Mouse (Mus musculus) hindbrain, embryonic 13.5 days (tissue): ENCODE results near the gene Snx20. TPM values are rescaled to one million over a fixed set of nuclear protein-coding genes. Genes with fewer than 3 reads are reported as not detected.

Experiments used
- ATAC-seq: fragments of 200-750 bp; cut with Nextera tagmentation; 2 replicates; pipeline ENCODE4 v1.8.0; 2017; ENCODE audit warnings: moderate TSS enrichment; ENCODE audit not compliant: low FRiP score
- H3K27ac ChIP-seq: fragments of 300-500 bp; sonication (generic); 2 replicates; pipeline ENCODE4 v1.5.1; 2015; ENCODE audit warnings: inconsistent platforms, mild to moderate bottlenecking, moderate library complexity
- H3K27me3 ChIP-seq: fragments of 300-500 bp; sonication (generic); 2 replicates; pipeline ENCODE4 v1.6.1; 2015; ENCODE audit warnings: mild to moderate bottlenecking, inconsistent platforms
- H3K36me3 ChIP-seq: fragments of 300-500 bp; sonication (generic); 2 replicates; pipeline ENCODE4 v1.6.1; 2015; ENCODE audit warnings: mild to moderate bottlenecking, inconsistent platforms
- H3K4me1 ChIP-seq: fragments of 300-500 bp; sonication (generic); replicated peaks from 2 replicates; pipeline ENCODE4 v1.6.1; 2015; ENCODE audit warnings: inconsistent platforms
- H3K4me2 ChIP-seq: fragments of 300-500 bp; sonication (generic); 2 replicates; pipeline ENCODE4 v1.6.1; 2015; ENCODE audit warnings: inconsistent platforms, mild to moderate bottlenecking, moderate library complexity
- H3K4me3 ChIP-seq: fragments of 300-500 bp; sonication (generic); 2 replicates; pipeline ENCODE4 v1.5.1; 2015; ENCODE audit warnings: mild to moderate bottlenecking, inconsistent platforms
- H3K9ac ChIP-seq: fragments of 300-500 bp; sonication (generic); 2 replicates; pipeline ENCODE4 v1.6.1; 2015; ENCODE audit warnings: mild to moderate bottlenecking, inconsistent platforms
- H3K9me3 ChIP-seq: fragments of 300-500 bp; sonication (generic); 2 replicates; pipeline ENCODE4 v1.6.1; 2016; ENCODE audit warnings: inconsistent platforms
- WGBS: fragments of 180-500 bp; shearing (Covaris S2); methylation state at CpG from one replicate; pipeline ENCODE4 v1.1.7; 2015; 5-methylcytosine and 5-hydroxymethylcytosine counted together
- polyA plus RNA-seq: library from polyadenylated mRNA; unstranded; fragments of >200 nt; fragmentation: Nextera tagmentation; extraction: Ambion mirVana; gene quantifications from 2 replicates; pipeline ENCODE4 v1.2.1, GENCODE M21; 2015

The Snx20 gene
- polyA plus RNA-seq, 1 experiment from 2014 or later = 1.3 TPM

DNA sequence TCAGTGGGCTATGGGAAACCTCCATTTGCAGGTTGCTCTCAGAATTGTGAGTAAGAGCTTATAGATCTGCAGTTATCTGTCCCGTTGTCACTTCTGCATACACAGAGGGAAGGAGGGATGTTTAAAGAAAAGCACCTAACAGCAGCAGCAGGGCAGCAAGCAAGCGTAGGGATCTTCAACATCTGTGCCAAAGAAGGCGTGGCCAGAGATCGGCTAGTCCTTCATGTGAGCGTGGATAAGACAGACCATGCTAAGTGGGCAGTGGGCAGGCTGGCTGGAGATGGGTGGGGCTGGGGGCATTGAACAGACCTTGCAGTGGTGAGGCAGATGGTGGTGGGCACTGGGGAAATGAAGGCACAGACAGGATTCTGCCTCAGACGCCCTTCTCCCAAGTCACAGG, 45.7 kb downstream of the Snx20 start:
- Histone ChIP-seq H3K4me3 (no peak overlapping the region), H3K27ac (no peak overlapping the region), H3K4me1 (peaks cover 4% of the 10 kb centered on the region; the same call in 1 of the 2 replicates), H3K4me2 (no peak overlapping the region), H3K27me3 (no peaks in the 10 kb centered on the region), H3K9me3 (no peaks in the 10 kb centered on the region), H3K9ac (no peak overlapping the region), H3K36me3 (peaks cover 27% of the 10 kb centered on the region)
- WGBS = 85% methylated on average over 6 of the region's 6 CpGs
- no peak for ATAC-seq

DNA sequence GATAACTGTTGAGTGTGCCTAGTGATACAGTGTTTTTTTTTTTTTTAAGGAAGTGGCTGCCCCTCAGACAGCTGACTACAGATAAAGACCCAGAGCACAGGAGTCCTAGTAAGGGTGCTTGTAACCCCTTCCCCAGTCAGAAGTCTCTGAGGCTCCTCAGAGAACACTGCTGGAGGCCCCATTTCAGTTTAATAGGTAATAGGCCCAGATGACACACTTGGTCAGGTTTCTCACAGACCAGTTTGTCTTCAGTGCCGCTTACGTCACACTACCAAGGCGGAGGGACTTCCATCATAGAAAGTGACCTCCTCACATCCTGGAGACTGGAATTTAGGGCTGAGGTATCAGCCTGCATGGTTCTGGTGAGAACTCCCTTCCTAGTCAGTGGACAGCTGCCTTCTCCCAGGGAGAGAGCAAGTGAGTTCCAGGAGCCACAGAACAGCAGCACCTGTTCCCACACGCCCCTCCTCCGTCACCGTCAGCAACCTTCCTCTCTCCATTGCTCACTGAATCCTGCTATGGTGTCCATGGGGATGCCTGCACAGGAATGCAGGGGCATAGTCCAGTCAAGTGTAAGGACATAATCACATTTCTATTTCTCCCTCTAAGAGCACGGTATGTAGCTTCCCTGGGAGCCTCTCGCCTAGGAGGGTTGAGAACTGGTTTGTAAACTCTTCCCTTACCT, 47.6 kb downstream of the Snx20 start:
- no peak overlapping the region for H3K27ac ChIP-seq
- WGBS = 88% methylated on average over 8 of the region's 8 CpGs
- H3K27me3 ChIP-seq = no peaks in the 10 kb centered on the region
- no peaks in the 10 kb centered on the region for H3K9me3 ChIP-seq
- no peak overlapping the region for H3K4me2 ChIP-seq
- H3K36me3 ChIP-seq = peaks cover 29% of the 10 kb centered on the region
- ATAC-seq = no peak
- no peak overlapping the region for H3K9ac ChIP-seq
- H3K4me3 ChIP-seq = no peak overlapping the region
- H3K4me1 ChIP-seq = no peaks in the 10 kb centered on the region

DNA sequence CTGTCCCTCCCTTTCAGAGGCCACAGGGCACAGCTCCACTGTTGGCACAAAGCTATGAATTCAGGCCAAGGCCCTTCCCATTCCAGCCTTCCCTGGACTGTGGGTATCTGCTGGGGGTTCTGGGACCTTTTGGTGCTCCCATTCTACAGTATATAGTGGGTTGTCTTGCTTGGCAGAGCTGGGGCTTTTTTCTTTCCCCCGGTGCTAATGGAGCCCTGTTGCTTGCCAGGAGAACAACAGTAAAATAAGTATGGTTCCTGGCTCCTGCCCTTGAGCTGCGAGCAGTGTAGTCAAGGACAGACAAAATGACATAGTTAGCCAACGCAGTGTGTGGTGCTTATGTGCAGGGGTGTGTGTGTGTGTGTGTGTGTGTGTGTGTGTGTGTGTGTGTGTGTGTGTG, 52.1 kb downstream of the Snx20 start:
- no peaks in the 10 kb centered on the region for H3K9me3 ChIP-seq
- no peaks in the 10 kb centered on the region for H3K27me3 ChIP-seq
- 91% methylated on average over 3 of the region's 3 CpGs for WGBS
- peaks cover 24% of the 10 kb centered on the region for H3K4me1 ChIP-seq
- no peak overlapping the region for H3K4me3 ChIP-seq
- no peak overlapping the region for H3K27ac ChIP-seq
- H3K9ac ChIP-seq = no peak overlapping the region
- H3K36me3 ChIP-seq = peaks cover 16% of the 10 kb centered on the region
- H3K4me2 ChIP-seq = no peak overlapping the region
- no peak for ATAC-seq

DNA sequence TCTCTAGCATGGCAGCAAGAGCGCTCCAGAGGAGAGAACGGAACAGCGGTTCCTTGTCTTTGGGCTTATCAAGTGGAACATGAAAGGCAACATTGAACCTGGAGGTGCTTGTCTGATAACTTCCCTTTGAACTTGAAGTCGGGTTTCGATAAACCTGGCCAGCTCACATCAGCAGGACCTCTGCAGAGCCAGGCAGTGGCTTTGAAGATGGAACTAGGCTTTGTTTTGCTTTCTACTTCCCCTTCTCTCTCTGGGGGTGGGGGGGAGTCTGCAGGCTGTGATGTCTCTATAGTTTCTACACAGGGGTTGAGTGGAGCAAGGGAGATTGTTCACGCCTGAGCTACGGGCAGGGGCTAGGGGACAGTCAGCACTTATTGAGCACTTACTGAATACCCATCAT, 55.1 kb downstream of the Snx20 start:
- no peak overlapping the region for H3K9ac ChIP-seq
- peaks cover 44% of the 10 kb centered on the region for H3K4me1 ChIP-seq
- H3K4me3 ChIP-seq = no peak overlapping the region
- ATAC-seq = no peak
- H3K36me3 ChIP-seq = peaks cover 2% of the 10 kb centered on the region; the same call in 1 of the 2 replicates
- no peak overlapping the region for H3K27ac ChIP-seq
- no peak overlapping the region for H3K4me2 ChIP-seq
- no peaks in the 10 kb centered on the region for H3K9me3 ChIP-seq
- no peaks in the 10 kb centered on the region for H3K27me3 ChIP-seq
- 83% methylated on average over 7 of the region's 7 CpGs for WGBS

DNA sequence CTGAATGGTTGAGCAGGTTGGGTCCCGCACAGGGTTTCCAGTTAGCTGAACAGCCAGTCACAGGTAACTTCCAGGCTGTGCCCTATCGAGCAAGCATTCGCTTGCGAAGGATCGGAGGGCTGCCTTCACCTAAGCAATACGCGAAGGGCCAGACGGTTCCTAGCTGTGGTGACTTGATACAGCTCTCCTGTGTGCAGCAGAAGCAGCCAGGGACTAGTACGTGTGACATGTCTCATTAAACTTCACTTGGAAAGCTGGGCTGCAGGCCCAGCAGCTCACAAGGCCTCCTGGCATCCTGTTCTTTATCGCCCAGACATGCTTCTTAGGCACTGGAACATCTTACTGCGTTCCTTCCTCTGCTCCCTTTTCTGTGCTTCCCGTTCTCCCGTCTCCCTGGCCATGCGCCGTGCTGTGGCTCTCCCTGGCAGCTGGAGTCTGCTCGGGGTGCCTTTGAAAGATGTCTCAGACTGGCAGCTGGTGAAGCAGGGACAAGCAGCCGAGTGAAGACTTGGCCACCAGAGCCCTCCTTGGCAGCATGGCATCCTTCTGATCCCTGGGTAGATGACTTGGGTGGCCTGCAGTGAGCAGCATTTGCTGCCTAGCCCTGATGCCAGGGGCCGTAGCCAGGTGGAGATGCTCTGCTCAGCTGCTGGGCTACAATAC, 56.1 kb downstream of the Snx20 start:
- no peak for ATAC-seq
- H3K4me1 ChIP-seq = peaks cover 45% of the 10 kb centered on the region
- no peaks in the 10 kb centered on the region; the same call in 1 of the 2 replicates for H3K36me3 ChIP-seq
- H3K4me3 ChIP-seq = no peak overlapping the region
- no peak overlapping the region for H3K9ac ChIP-seq
- H3K27me3 ChIP-seq = no peaks in the 10 kb centered on the region
- peak overlapping the region; percentile 49 for H3K27ac ChIP-seq
- H3K4me2 ChIP-seq = no peak overlapping the region
- H3K9me3 ChIP-seq = no peaks in the 10 kb centered on the region
- 76% methylated on average over 18 of the region's 18 CpGs for WGBS

DNA sequence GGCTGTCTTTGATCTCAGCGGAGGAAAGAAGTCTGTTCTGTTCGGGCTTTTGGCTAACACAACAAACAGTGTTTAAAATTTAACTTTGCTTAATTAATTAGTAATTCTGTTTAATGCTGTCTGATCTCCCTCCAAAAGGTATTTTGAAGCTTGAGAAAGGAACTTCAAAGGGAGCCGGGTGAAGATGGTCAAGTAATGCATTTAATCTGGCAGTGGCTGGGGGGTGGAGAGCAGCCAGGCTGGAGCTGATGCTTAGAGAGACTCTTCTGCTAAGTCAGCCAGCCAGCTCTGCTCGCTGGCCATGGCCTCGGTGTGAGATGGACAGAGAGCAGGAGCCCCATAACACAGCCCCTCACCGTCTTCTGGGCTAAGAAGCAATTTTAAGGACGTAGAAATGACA, 56.7 kb downstream of the Snx20 start:
- peak overlapping the region; percentile 49; the same call in 1 of the 2 replicates for H3K27ac ChIP-seq
- no peaks in the 10 kb centered on the region for H3K9me3 ChIP-seq
- 40% methylated on average over 7 of the region's 7 CpGs for WGBS
- no peaks in the 10 kb centered on the region for H3K27me3 ChIP-seq
- H3K4me2 ChIP-seq = no peak overlapping the region
- no peak for ATAC-seq
- H3K4me3 ChIP-seq = no peak overlapping the region
- peaks cover 51% of the 10 kb centered on the region for H3K4me1 ChIP-seq
- peaks cover 3% of the 10 kb centered on the region; the same call in 1 of the 2 replicates for H3K36me3 ChIP-seq
- no peak overlapping the region for H3K9ac ChIP-seq

DNA sequence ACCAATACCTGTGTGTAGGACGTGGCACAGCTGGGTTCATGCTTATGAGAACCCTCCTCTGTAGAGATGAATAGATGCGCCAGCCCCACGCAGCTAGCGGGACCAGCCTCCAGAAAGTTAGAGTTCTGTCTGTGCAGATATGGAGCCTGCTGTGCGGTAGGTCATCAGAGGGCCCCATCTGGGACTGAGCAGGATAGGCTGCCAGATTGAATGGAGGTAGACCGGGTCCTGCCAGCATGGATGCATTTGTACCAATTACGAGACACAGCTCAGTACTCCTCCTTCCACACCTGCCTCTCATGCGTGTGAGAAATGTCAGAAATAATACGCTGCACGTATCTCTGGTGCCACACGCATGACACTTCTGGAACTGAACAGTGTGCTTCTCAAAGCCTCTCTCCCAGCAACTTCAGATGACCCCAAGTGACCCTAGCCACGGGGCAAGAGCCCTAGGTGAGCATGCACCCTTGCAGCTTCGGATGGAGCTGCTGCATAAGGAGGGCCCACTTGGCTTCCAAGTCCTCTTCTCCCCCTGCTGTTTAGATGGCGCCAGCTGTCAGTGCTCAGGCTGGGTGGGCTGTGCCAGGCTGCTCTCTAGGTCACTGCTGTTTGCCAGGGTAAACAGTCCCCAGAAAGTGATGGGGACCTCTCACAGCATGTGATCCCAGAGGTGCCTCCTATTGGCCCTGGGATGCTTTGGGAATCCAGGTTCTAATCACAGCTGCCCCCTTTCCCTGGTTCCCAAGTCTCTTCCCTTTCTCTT, 57.3 kb downstream of the Snx20 start:
- ATAC-seq = peak; percentile 56; the same call in 1 of the 2 replicates
- Histone ChIP-seq H3K27ac (peak overlapping the region; percentile 1), H3K9me3 (no peaks in the 10 kb centered on the region), H3K27me3 (no peaks in the 10 kb centered on the region), H3K36me3 (peaks cover 3% of the 10 kb centered on the region; the same call in 1 of the 2 replicates), H3K4me1 (peaks cover 53% of the 10 kb centered on the region), H3K4me3 (no peak overlapping the region), H3K9ac (no peak overlapping the region), H3K4me2 (no peak overlapping the region)
- 50% methylated on average over 14 of the region's 14 CpGs for WGBS

DNA sequence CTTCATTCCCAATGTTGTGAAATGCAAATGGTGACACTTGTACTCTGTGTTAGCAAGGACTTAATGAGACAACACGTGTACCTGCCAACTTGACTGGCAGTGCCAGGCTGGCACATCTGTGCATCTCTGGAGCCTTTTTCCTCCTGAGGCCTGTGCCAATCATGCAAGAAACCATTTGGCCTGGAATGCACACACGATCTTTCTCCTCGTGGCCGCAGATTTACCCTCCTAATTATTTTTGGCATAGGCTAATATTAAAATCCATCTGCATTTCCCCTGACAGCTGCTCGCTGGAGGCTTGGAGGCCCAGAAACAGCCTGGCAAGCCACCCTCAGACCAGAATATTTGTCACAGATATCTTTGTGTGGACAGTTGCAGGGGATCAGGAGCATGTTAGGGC, 58.3 kb downstream of the Snx20 start:
- ATAC-seq = no peak
- Histone ChIP-seq H3K4me1 (peaks cover 61% of the 10 kb centered on the region), H3K36me3 (0 out of 2 replicates have a peak, but pooled peaks cover 3% of the 10 kb centered on the region), H3K27ac (peak overlapping the region; percentile 1; the same call in 1 of the 2 replicates), H3K4me3 (no peak overlapping the region), H3K9me3 (no peaks in the 10 kb centered on the region), H3K27me3 (no peaks in the 10 kb centered on the region), H3K4me2 (no peak overlapping the region), H3K9ac (no peak overlapping the region)
- WGBS = 55% methylated on average over 5 of the region's 5 CpGs

Other genes starting within 250 kb of the Snx20 start
- gene Nkd1, start 114.8 kb downstream of the Snx20 start, polyA plus RNA-seq = 53.8 and 76.0 TPM in 2 replicates
- 0.08 and 0.12 TPM in 2 replicates for gene Nod2, start 11.2 kb upstream of the Snx20 start, polyA plus RNA-seq
- gene Cyld, start 60.9 kb upstream of the Snx20 start, polyA plus RNA-seq = 16.2 and 17.4 TPM in 2 replicates